ENCODE assay signal across 22 mouse cellular contexts in genomic region chr16:70365229-70365628, GRCm38 (mm10). TPM values are rescaled to one million over a fixed set of nuclear protein-coding genes. Genes with fewer than 3 reads are reported as not detected.
DNase-seq lines count a peak whose midpoint lies in the region; ATAC-seq and TF ChIP-seq lines count a peak whose summit lies in the region.
"Had no signal": no experiment of that assay in that cellular context is flagged by ENCODE, and none has a peak within 500 bp of the region (broad histone marks: within the 10 kb centered on the region; RNA-seq: fewer than 3 reads in every experiment).

No protein-coding gene starts in this region.

- no peak overlapping the region for H3K4me2 ChIP-seq in hindbrain, embryonic 11.5 days (replicated peaks; ENCODE audit: low read depth, low read length)
- H3K4me2 ChIP-seq: heart, embryonic 13.5 days; limb, embryonic 15.5 days; liver, embryonic 15.5 days had no signal

- H3K36me3 ChIP-seq in C2C12 (ENCODE audit: control insufficient read depth, insufficient read depth), result no peaks in the 10 kb centered on the region
- H3K36me3 ChIP-seq in hindbrain, embryonic 11.5 days (ENCODE audit: control insufficient read depth, insufficient read depth, low read length), result no peaks in the 10 kb centered on the region
- H3K36me3 ChIP-seq: limb, embryonic 15.5 days had no signal

- no peaks in the 10 kb centered on the region for H3K27me3 ChIP-seq in C2C12 (ENCODE audit: control insufficient read depth, insufficient read depth, insufficient read length)
- no peaks in the 10 kb centered on the region for H3K27me3 ChIP-seq in hindbrain, embryonic 11.5 days (ENCODE audit: control insufficient read depth, insufficient read depth, low read length)
- H3K27me3 ChIP-seq: heart, embryonic 13.5 days; limb, embryonic 15.5 days; liver, embryonic 15.5 days had no signal

- no peak for TF ChIP-seq CTCF in C2C12 (IDR thresholded peaks at IDR 0.05; ENCODE audit: control insufficient read depth, insufficient read depth, insufficient read length)

- no peak overlapping the region for H3ac ChIP-seq in C2C12 (ENCODE audit: control insufficient read depth, insufficient read length, low read depth)

- no peak overlapping the region for H3K9ac ChIP-seq in hindbrain, embryonic 11.5 days (ENCODE audit: low read depth, low read length)
- H3K9ac ChIP-seq: heart, embryonic 13.5 days; limb, embryonic 15.5 days; liver, embryonic 15.5 days had no signal

- no peaks in the 10 kb centered on the region for H3K79me2 ChIP-seq in C2C12 (ENCODE audit: control insufficient read depth, insufficient read depth)

- H3K27ac ChIP-seq in hindbrain, embryonic 11.5 days (ENCODE audit: low read depth, low read length), result no peak overlapping the region
- H3K27ac ChIP-seq: embryonic facial prominence, embryonic 10.5 days; gastrocnemius, adult 2 months; heart, embryonic 13.5 days; layer of hippocampus, adult 2 months; limb, embryonic 15.5 days; liver, embryonic 15.5 days had no signal

- no peaks in the 10 kb centered on the region for H3K79me3 ChIP-seq in C2C12 (ENCODE audit: low read depth)

- no peaks in the 10 kb centered on the region for H3K4me1 ChIP-seq in hindbrain, embryonic 11.5 days (replicated peaks; ENCODE audit: control insufficient read depth, insufficient read depth, low read length)
- H3K4me1 ChIP-seq: embryonic facial prominence, embryonic 10.5 days; heart, embryonic 13.5 days; limb, embryonic 15.5 days; liver, embryonic 15.5 days had no signal

- no peaks in the 10 kb centered on the region for H3K9me3 ChIP-seq in hindbrain, embryonic 11.5 days (ENCODE audit: control insufficient read depth, low read length)
- H3K9me3 ChIP-seq: limb, embryonic 15.5 days; liver, embryonic 15.5 days had no signal

- intact Hi-C loops in left cerebral cortex, postnatal 36 days (cut with DNase I), result no loop called here

- peak; percentile 22 for DNase-seq in Muller cell, postnatal 12 days (ENCODE audit: inconsistent ontology term)
- peak; percentile 25 for DNase-seq in induced T-regulatory cell, adult 2 months (ENCODE audit: low read depth)
- no peak for DNase-seq in left cerebral cortex, postnatal 36 days (ENCODE audit: low spot score in 2 of 2)
- DNase-seq in hindbrain, embryonic 11.5 days (ENCODE audit: low spot score), result no peak
- no peak for DNase-seq in lung, postnatal 4 days
- DNase-seq: adrenal gland, postnatal 14 days; cerebellum, adult 18-20 months; cerebellum, postnatal 36 days; gastrocnemius, adult 2 months; heart, adult 11 months; kidney, adult 2 months; kidney, postnatal 10 days; layer of hippocampus, postnatal 36 days; right cerebral cortex, postnatal 4 days had no signal

- ATAC-seq in neutrophil, adult 5-6 weeks (ENCODE audit: extremely low read depth, insufficient number of reproducible peaks, low FRiP score, poor library complexity, severe bottlenecking), result 0 out of 2 replicates have a peak, but pooled peaks have one; percentile 30
- no peak for ATAC-seq in hindbrain, embryonic 11.5 days (ENCODE audit: low FRiP score)
- ATAC-seq: hindbrain, embryonic 16.5 days had no signal

- no peak overlapping the region for H3K4me3 ChIP-seq in C2C12 (ENCODE audit: insufficient read depth, poor library complexity, severe bottlenecking)
- H3K4me3 ChIP-seq in hindbrain, embryonic 11.5 days (ENCODE audit: low read depth, low read length), result no peak overlapping the region
- H3K4me3 ChIP-seq: embryonic facial prominence, embryonic 10.5 days; gastrocnemius, adult 2 months; heart, embryonic 13.5 days; layer of hippocampus, adult 2 months; limb, embryonic 15.5 days; liver, embryonic 15.5 days had no signal

- 97% methylated on average over 3 of the region's 3 CpGs for WGBS in hindbrain, embryonic 11.5 days

TF ChIP-seq in C2C12, 6 proteins besides CTCF, POLR2A, EP300 and RAD21:
- TF ChIP-seq USF1 (IDR thresholded peaks at IDR 0.05; ENCODE audit: low read depth) (no peak), MYOG (IDR thresholded peaks at IDR 0.05; ENCODE audit: control insufficient read depth, extremely low read depth, insufficient read length) (no peak), MAX (IDR thresholded peaks at IDR 0.05) (no peak), CEBPB (IDR thresholded peaks at IDR 0.05; ENCODE audit: low read depth) (no peak), FOSL1 (IDR thresholded peaks at IDR 0.05; ENCODE audit: insufficient read depth, low read length, poor library complexity, severe bottlenecking) (no peak), MYOD1 (IDR thresholded peaks at IDR 0.05; ENCODE audit: control insufficient read depth, insufficient read length, low read depth) (peak; percentile 40)

RNA-seq across cellular contexts. Expression of gene Gbe1, which starts 51.5 kb away (rescaled TPM):
- polyA plus RNA-seq in C2C12 (2012; fragmentation: generic; extraction: Trizol), result 5.5 TPM
- 24.2 and 34.2 TPM in 2 replicates for total RNA-seq in neutrophil, adult 5-6 weeks (2017)
- 10 to 100 TPM in 1 of 2 experiments, 1 to 10 TPM in 1; 9.1 to 11.3 TPM for total RNA-seq in left cerebral cortex, postnatal 36 days (2021)
- polyA plus RNA-seq in hindbrain, embryonic 11.5 days (2014; fragmentation: Nextera tagmentation; extraction: Ambion mirVana), result 15.4 and 15.8 TPM in 2 replicates

Comparison
In these comparisons a context has a peak if more than half of its experiments do, and no peak if none do; other contexts are left out.
1. DNase-seq: peak in Muller cell, postnatal 12 days (single experiment) and induced T-regulatory cell, adult 2 months (single experiment); none in left cerebral cortex, postnatal 36 days (0 of 2), hindbrain, embryonic 11.5 days (single experiment) and lung, postnatal 4 days (0 of 2).